Comparison of ENCODE assay signal across 10 mouse cellular contexts in genomic region chr5:111011271-111011670, GRCm38 (mm10).
DNase-seq lines count a peak whose midpoint lies in the region; ATAC-seq lines count a peak whose summit lies in the region.
"Had no signal": no experiment of that assay in that cellular context is flagged by ENCODE, and none has a peak within 500 bp of the region (broad histone marks: within the 10 kb centered on the region; RNA-seq: fewer than 3 reads in every experiment).

No protein-coding gene starts in this region.

- ATAC-seq in hindbrain, embryonic 14.5 days (ENCODE audit: low FRiP score), result no peak
- ATAC-seq in limb, embryonic 13.5 days (ENCODE audit: low FRiP score, low read depth), result no peak
- ATAC-seq: activated CD4-positive, CD25-positive, alpha-beta regulatory T cell, adult 4 months; midbrain, embryonic 16.5 days had no signal

- H3K36me3 ChIP-seq in hindbrain, embryonic 14.5 days (replicated peaks; ENCODE audit: control insufficient read depth, insufficient read depth), result no peaks in the 10 kb centered on the region
- peaks cover 15% of the 10 kb centered on the region for H3K36me3 ChIP-seq in limb, embryonic 13.5 days

- no peak overlapping the region for H3K9ac ChIP-seq in hindbrain, embryonic 14.5 days
- no peak overlapping the region for H3K9ac ChIP-seq in limb, embryonic 13.5 days

- 41% methylated on average over 8 of the region's 8 CpGs for WGBS in hindbrain, embryonic 14.5 days
- 7% methylated on average over 8 of the region's 8 CpGs for WGBS in limb, embryonic 13.5 days

- peak; percentile 21 to 59 for DNase-seq in adrenal gland, adult (ENCODE audit: inconsistent age in 2 of 2, low spot score in 1 of 2)
- no peak for DNase-seq in adrenal gland, postnatal 25 days
- peak; percentile 8 to 40 for DNase-seq in adrenal gland, postnatal 36 days
- DNase-seq in hindbrain, embryonic 14.5 days (ENCODE audit: low spot score), result no peak
- DNase-seq in right cerebral cortex, postnatal 25 days, result no peak
- no peak for DNase-seq in left cerebral cortex, postnatal 4 days
- no peak for DNase-seq in thymus, postnatal 14 days

- H3K27me3 ChIP-seq in hindbrain, embryonic 14.5 days (ENCODE audit: control insufficient read depth, insufficient read depth, low read length), result no peaks in the 10 kb centered on the region
- H3K27me3 ChIP-seq in limb, embryonic 13.5 days, result no peaks in the 10 kb centered on the region

- peaks cover 51% of the 10 kb centered on the region for H3K4me1 ChIP-seq in hindbrain, embryonic 14.5 days (replicated peaks; ENCODE audit: control insufficient read depth, insufficient read depth, low read length)
- H3K4me1 ChIP-seq in limb, embryonic 13.5 days, result peaks cover 66% of the 10 kb centered on the region

- H3K4me2 ChIP-seq in hindbrain, embryonic 14.5 days (replicated peaks), result no peak overlapping the region
- 0 out of 2 replicates have a peak overlapping the region, but pooled peaks have one; percentile 16 for H3K4me2 ChIP-seq in limb, embryonic 13.5 days (replicated peaks)

- H3K9me3 ChIP-seq in hindbrain, embryonic 14.5 days (ENCODE audit: control insufficient read depth, low read length), result 0 out of 2 replicates have a peak, but pooled peaks cover 4% of the 10 kb centered on the region
- peaks cover 17% of the 10 kb centered on the region; the same call in 1 of the 2 replicates for H3K9me3 ChIP-seq in limb, embryonic 13.5 days

- intact Hi-C loops in left cerebral cortex, postnatal 4 days (cut with DNase I), result no loop called here

- peak overlapping the region; percentile 5; the same call in 1 of the 2 replicates for H3K27ac ChIP-seq in hindbrain, embryonic 14.5 days
- H3K27ac ChIP-seq in limb, embryonic 13.5 days, result no peak overlapping the region

- no peak overlapping the region for H3K4me3 ChIP-seq in hindbrain, embryonic 14.5 days (replicated peaks; ENCODE audit: low read length)
- H3K4me3 ChIP-seq in limb, embryonic 13.5 days, result no peak overlapping the region

Comparison
In these comparisons a context has a peak if more than half of its experiments do, and no peak if none do; other contexts are left out.
1. DNase-seq: peak in adrenal gland, adult (2 of 2) and adrenal gland, postnatal 36 days (2 of 2); none in adrenal gland, postnatal 25 days (single experiment), hindbrain, embryonic 14.5 days (single experiment), right cerebral cortex, postnatal 25 days (single experiment), left cerebral cortex, postnatal 4 days (single experiment) and thymus, postnatal 14 days (single experiment).